Mouse (Mus musculus) lung, postnatal 14 days (tissue): Measurements from ENCODE around the gene Gm12888.
"Not testable (repeated sequence)": the region's sequence is repeated elsewhere in the genome, so short reads cannot be mapped to it uniquely, and the experiment has no call there.

Source experiments
- DNase-seq: peaks from one replicate; pipeline ENCODE4 v3.0.0; 2021

Gene Gm12888

GRCm38 (mm10) chr4:121324817-121325216 is at the start of gene Gm12888:
Gene Gm12888 (minus strand): TSS chr4:121324917.
- DNase-seq: not testable (repeated sequence)
